Mouse (Mus musculus): Measurements from ENCODE around the gene Sfxn5. TPM values are rescaled to one million over a fixed set of nuclear protein-coding genes. Genes with fewer than 3 reads are reported as not detected.

The Sfxn5 gene
- total and polyA plus RNA-seq, 3 experiments: 1.8 to 3.0 TPM; not detected in 1

- Histone ChIP-seq H3K4me3 (ENCODE audit: control insufficient read depth in 1 of 2, insufficient read depth in 1 of 2, low read depth in 2 of 2, low read length in 2 of 2) (no peak overlapping the region), H3K27ac (ENCODE audit: control insufficient read depth, low read depth, low read length) (no peak overlapping the region), H3K9ac (ENCODE audit: control insufficient read depth, low read depth, low read length, poor library complexity, severe bottlenecking) (no peak overlapping the region), H3K36me3 (ENCODE audit: control insufficient read depth in 1 of 2, insufficient read depth in 2 of 2, low read length in 2 of 2) (no peaks in the 10 kb centered on the region; a peak in 1 of 4 replicates), H3K9me3 (replicated peaks; ENCODE audit: insufficient read depth, low read length) (no peaks in the 10 kb centered on the region), H3K79me2 (ENCODE audit: control insufficient read depth, insufficient read depth, low read length, poor library complexity) (no peaks in the 10 kb centered on the region), H3K27me3 (ENCODE audit: control insufficient read depth in 1 of 2, insufficient read depth in 2 of 2, low read length in 2 of 2) (no peaks in the 10 kb centered on the region), H3K4me1 (ENCODE audit: control insufficient read depth in 1 of 2, insufficient read depth in 2 of 2, low read length in 2 of 2) (peaks cover 0 to 8% of the 10 kb centered on the region in 2 experiments; a peak in 2 of 4 replicates)
- no peak for TF ChIP-seq MYC (IDR thresholded peaks at IDR 0.05; ENCODE audit: low read depth, low read length)
- TF ChIP-seq POLR2A (IDR thresholded peaks at IDR 0.05; ENCODE audit: control insufficient read depth in 1 of 2, insufficient read depth in 1 of 2, low read depth in 1 of 2, low read length in 2 of 2, poor library complexity in 1 of 2): no peak
- TF ChIP-seq GATA1 (IDR thresholded peaks at IDR 0.05; ENCODE audit: low read depth, low read length): peak; percentile 91
- peak; percentile 52 for DNase-seq (ENCODE audit: low read depth, low spot score)
Measured at GRCm38 (mm10) chr6:85253994-85254541, 79.2 kb downstream of the Sfxn5 start.

- Histone ChIP-seq H3K9me3 (replicated peaks; ENCODE audit: insufficient read depth, low read length) (no peaks in the 10 kb centered on the region), H3K79me2 (ENCODE audit: control insufficient read depth, insufficient read depth, low read length, poor library complexity) (no peaks in the 10 kb centered on the region), H3K27ac (ENCODE audit: control insufficient read depth, low read depth, low read length) (no peak overlapping the region)
Measured at GRCm38 (mm10) chr6:85253275-85253674, 79.9 kb downstream of the Sfxn5 start.

DNA sequence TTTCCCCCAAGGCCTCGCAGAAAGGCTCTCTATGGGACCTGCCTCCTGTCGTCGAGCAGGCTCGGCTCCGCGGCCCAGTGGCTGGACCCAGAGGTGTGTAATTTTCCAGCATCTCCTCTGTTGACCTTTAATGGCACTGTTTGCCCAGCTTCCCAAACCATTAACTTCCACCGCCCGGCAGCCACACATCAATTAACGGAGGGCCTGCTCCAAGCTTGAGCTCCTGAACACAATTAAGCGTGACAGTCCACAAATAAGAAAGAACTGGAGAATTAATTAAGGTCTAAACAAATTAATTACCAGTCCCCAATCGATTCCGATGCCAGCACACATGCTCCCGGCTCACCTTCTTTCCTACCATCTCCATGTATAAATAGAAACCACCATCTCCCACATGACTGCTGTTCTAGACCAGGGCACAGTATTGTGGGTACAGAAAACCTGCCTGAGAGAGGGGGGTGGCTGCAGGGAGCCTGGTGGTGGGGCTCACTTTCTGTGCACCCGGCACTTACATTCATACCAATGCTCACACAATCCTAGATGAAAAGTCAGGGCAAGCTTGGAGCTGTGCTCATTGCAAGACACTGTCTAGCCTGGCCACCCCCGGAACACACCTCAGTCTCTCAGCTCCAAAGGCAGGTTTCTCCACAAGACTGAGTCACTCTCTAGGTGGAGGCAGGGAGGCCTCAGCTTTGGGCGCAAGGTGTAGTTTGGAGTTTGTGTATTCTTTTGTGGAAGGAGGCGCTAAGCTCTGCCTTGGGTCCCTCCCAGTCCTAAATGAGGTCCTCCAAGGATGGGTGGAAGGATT lies 80.8 kb downstream of the Sfxn5 start:
- no peak overlapping the region for H3K27ac ChIP-seq (ENCODE audit: control insufficient read depth, low read depth, low read length)
- H3K27me3 ChIP-seq (ENCODE audit: control insufficient read depth in 1 of 2, insufficient read depth in 2 of 2, low read length in 2 of 2): no peaks in the 10 kb centered on the region
- H3K4me1 ChIP-seq (ENCODE audit: control insufficient read depth in 1 of 2, insufficient read depth in 2 of 2, low read length in 2 of 2): peaks cover 0 to 8% of the 10 kb centered on the region in 2 experiments; a peak in 2 of 4 replicates
- TF ChIP-seq E2F4 (IDR thresholded peaks at IDR 0.05; ENCODE audit: borderline replicate concordance, low read depth, low read length): no peak
- TF ChIP-seq NELFE (IDR thresholded peaks at IDR 0.05; ENCODE audit: low read depth, low read length): no peak
- TF ChIP-seq NRF1 (IDR thresholded peaks at IDR 0.05; ENCODE audit: insufficient read depth, low read depth, low read length, poor library complexity, severe bottlenecking): no peak
- no peak for TF ChIP-seq CHD1 (IDR thresholded peaks at IDR 0.05; ENCODE audit: low read depth, low read length)
- TF ChIP-seq USF1 (IDR thresholded peaks at IDR 0.05; ENCODE audit: low read depth, low read length): no peak
- TF ChIP-seq ZNF384 (IDR thresholded peaks at IDR 0.05; ENCODE audit: low read depth, low read length): no peak
- TF ChIP-seq GATA1 (IDR thresholded peaks at IDR 0.05; ENCODE audit: low read depth, low read length): no peak
- TF ChIP-seq ZKSCAN1 (IDR thresholded peaks at IDR 0.05; ENCODE audit: low read depth, low read length): no peak
- H3K79me2 ChIP-seq (ENCODE audit: control insufficient read depth, insufficient read depth, low read length, poor library complexity): no peaks in the 10 kb centered on the region
- no peaks in the 10 kb centered on the region for H3K9me3 ChIP-seq (replicated peaks; ENCODE audit: insufficient read depth, low read length)
- no peaks in the 10 kb centered on the region; a peak in 1 of 4 replicates for H3K36me3 ChIP-seq (ENCODE audit: control insufficient read depth in 1 of 2, insufficient read depth in 2 of 2, low read length in 2 of 2)
- DNase-seq (ENCODE audit: low read depth, low spot score): no peak
- H3K4me3 ChIP-seq (ENCODE audit: control insufficient read depth in 1 of 2, insufficient read depth in 1 of 2, low read depth in 2 of 2, low read length in 2 of 2): no peak overlapping the region
- no peak overlapping the region for H3K9ac ChIP-seq (ENCODE audit: control insufficient read depth, low read depth, low read length, poor library complexity, severe bottlenecking)

More at GRCm38 (mm10) chr6:85253275-85253674, 79.9 kb downstream of the Sfxn5 start:
- H3K4me3 ChIP-seq (ENCODE audit: control insufficient read depth in 1 of 2, insufficient read depth in 1 of 2, low read depth in 2 of 2, low read length in 2 of 2): no peak overlapping the region
- H3K27me3 ChIP-seq (ENCODE audit: control insufficient read depth in 1 of 2, insufficient read depth in 2 of 2, low read length in 2 of 2): no peaks in the 10 kb centered on the region
- H3K4me1 ChIP-seq (ENCODE audit: control insufficient read depth in 1 of 2, insufficient read depth in 2 of 2, low read length in 2 of 2): peaks cover 0 to 8% of the 10 kb centered on the region in 2 experiments; a peak in 2 of 4 replicates
- no peak overlapping the region for H3K9ac ChIP-seq (ENCODE audit: control insufficient read depth, low read depth, low read length, poor library complexity, severe bottlenecking)
- no peaks in the 10 kb centered on the region; a peak in 1 of 4 replicates for H3K36me3 ChIP-seq (ENCODE audit: control insufficient read depth in 1 of 2, insufficient read depth in 2 of 2, low read length in 2 of 2)
- TF ChIP-seq CTCF (IDR thresholded peaks at IDR 0.05 in 2 of 3, conservative IDR thresholded peaks at IDR 0.05 in 1 of 3; ENCODE audit: control insufficient read depth in 1 of 3, insufficient read depth in 1 of 3, low read depth in 2 of 3, low read length in 3 of 3, poor library complexity in 1 of 3, severe bottlenecking in 1 of 3) (peak in 2 of 3 experiments; percentile 24 to 39; a peak in 3 of 6 replicates), ZMIZ1 (IDR thresholded peaks at IDR 0.05; ENCODE audit: low read depth, low read length) (no peak)
- DNase-seq (ENCODE audit: low read depth, low spot score): peak; percentile 46
